Mouse (Mus musculus) activated CD4-positive, CD25-positive, alpha-beta regulatory T cell, adult 4 months (primary cell): ENCODE results near the gene Rps6kb2. TPM values are rescaled to one million over a fixed set of nuclear protein-coding genes. Genes with fewer than 3 reads are reported as not detected.

Source experiments
- ATAC-seq: one replicate; pipeline ENCODE4 v1.8.0; 2017
- polyA plus RNA-seq, 2 experiments: library from polyadenylated mRNA; unstranded; fragments of 100-300 nt; shearing (Covaris generic); gene quantifications; one replicate each; pipeline ENCODE4 v1.2.1; 2017

Rps6kb2 gene
- polyA plus RNA-seq, 2 experiments from 2014 or later = 21.9 to 25.0 TPM

- peak; percentile 78 for ATAC-seq
These were observed 8.5 kb downstream of the Rps6kb2 start for GRCm38 (mm10) chr19:4154437-4155222.

DNA sequence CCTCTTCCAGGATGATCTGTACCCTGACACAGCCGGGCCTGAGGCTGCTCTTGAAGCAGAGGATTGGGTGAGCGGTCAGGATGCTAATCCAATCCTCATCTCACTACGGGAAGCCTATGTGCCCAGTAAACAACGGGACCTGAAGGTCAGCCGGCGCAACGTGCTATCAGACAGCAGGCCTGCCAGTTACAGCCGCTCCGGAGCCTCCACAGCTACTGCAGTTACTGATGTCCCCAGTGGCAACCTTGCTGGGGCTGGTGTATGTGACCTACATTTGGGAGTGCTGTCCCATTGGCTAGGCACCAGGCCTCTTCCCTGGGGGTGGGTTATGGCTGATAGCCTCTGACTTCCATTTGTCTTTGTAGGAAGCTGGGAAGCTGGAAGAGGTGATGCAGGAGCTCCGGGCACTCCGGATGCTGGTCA is 9.9 kb downstream of the Rps6kb2 start, which contains the start of gene Ptprcap:
Ptprcap (plus strand) TSS at position 373 of the 423 bp plus-strand sequence.
- no peak for ATAC-seq

DNA sequence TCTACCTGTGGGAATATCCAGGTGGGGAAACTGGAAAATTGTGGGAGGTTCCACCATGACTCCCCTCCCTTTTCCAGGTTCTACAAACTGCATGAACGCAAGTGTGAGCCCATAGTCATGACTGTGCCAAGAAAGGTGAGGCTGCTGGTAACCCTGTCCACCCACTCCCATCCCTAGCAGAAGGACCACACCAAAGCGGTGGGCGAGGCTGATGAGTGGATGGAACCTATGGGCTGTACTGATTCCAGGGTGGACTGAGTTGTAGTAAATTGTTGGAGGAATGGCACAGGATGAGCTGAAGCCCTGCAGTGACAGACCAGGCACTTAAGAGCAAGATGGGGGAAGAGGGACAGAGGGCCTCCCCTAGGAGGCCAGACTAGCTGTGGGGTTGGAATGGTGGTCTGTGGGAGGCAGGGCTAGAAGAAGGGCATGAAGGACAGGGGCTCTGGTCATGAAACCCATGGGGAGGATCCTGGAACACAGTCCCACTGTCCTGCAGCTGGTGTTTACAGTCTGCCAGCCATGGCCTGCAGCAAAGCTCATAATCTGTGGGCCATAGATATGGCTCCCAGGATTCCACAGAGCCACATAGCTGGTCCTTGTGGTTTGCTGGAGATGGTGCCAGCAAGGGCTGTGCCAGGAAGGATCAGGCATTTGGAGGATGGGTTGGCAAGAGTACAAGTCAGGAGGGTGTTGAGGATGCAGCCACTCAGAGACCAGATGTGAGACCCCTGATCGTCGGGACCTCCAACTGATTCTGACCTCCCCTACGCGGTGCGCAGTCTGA is 10.5 kb downstream of the Rps6kb2 start:
- ATAC-seq = no peak

- no peak for ATAC-seq
These were observed 11.3 kb downstream of the Rps6kb2 start for GRCm38 (mm10) chr19:4151898-4152297.

DNA sequence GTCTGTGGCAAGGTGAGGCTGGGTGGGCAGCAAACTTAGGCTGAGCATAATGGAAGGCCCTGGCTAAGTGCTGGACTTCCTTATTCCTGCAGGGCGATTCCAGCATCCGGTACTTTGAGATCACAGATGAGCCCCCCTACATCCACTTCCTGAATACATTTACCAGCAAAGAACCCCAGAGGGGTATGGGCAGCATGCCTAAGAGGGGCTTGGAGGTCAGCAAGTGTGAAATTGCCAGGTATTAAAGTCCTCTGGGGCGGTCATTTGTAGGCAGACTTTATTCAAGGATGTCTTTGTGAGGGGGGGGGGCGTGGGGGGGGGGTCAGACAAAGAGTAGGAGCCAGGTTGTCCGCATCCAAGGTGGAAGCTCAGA is 11.7 kb downstream of the Rps6kb2 start:
- no peak for ATAC-seq

DNA sequence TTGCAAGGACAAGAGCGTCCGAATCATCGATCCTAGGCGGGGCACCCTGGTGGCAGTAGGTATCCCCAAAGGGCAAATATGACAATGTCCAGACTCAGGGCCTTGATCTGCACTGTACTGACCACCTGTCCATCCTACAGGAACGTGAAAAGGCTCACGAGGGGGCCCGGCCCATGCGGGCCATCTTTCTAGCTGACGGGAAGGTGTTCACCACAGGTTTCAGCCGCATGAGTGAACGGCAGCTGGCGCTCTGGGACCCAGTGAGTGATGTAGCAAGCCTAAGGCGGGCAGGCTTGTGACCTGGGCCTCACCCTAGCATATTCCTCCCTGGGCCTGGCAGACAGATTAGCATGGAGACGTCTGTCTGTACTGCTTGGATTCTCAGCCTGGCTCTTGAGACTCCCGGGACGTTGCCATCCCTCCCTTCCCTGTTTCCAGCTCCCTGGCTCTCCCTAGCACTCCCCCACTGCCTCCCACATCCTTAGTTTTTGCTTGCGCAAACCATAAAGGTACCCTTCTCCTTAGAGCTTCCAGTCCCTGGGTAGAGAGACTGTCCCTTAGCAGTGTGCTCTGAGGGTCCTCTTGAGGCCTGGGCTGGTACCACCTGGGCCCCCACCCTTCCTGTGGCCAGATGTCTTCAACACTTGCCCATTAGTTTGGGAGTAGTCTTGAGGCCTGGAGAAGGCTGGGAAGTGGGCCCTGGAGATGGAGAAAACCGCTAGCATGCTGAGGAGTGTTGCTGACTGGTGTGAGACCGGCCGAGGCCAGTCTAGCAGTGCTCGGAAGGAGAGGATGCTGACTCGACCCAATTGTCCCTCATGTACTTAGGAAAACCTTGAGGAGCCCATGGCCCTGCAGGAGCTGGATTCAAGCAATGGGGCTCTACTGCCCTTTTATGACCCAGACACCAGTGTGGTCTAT is 12.3 kb downstream of the Rps6kb2 start:
- no peak for ATAC-seq

GRCm38 (mm10) chr19:4149764-4150461 is 13.2 kb downstream of the Rps6kb2 start:
- ATAC-seq = no peak

- ATAC-seq = no peak
These were observed 13.9 kb downstream of the Rps6kb2 start for GRCm38 (mm10) chr19:4149283-4149682.

- ATAC-seq = no peak
These were observed 14.3 kb downstream of the Rps6kb2 start for GRCm38 (mm10) chr19:4148819-4149218.

GRCm38 (mm10) chr19:4148491-4148806 is 14.7 kb downstream of the Rps6kb2 start, which contains the start of gene Coro1b:
TSS of gene Coro1b (plus strand) at chr19:4148619.
- peak; percentile 98 for ATAC-seq

GRCm38 (mm10) chr19:4147782-4148490 is 15.2 kb downstream of the Rps6kb2 start:
- ATAC-seq = peak; percentile 13

- no peak for ATAC-seq
These were observed 16.1 kb downstream of the Rps6kb2 start for GRCm38 (mm10) chr19:4147022-4147405.

GRCm38 (mm10) chr19:4146366-4147021 is 16.7 kb downstream of the Rps6kb2 start:
- no peak for ATAC-seq

- no peak for ATAC-seq
These were observed 17.2 kb downstream of the Rps6kb2 start for GRCm38 (mm10) chr19:4145936-4146335.

DNA sequence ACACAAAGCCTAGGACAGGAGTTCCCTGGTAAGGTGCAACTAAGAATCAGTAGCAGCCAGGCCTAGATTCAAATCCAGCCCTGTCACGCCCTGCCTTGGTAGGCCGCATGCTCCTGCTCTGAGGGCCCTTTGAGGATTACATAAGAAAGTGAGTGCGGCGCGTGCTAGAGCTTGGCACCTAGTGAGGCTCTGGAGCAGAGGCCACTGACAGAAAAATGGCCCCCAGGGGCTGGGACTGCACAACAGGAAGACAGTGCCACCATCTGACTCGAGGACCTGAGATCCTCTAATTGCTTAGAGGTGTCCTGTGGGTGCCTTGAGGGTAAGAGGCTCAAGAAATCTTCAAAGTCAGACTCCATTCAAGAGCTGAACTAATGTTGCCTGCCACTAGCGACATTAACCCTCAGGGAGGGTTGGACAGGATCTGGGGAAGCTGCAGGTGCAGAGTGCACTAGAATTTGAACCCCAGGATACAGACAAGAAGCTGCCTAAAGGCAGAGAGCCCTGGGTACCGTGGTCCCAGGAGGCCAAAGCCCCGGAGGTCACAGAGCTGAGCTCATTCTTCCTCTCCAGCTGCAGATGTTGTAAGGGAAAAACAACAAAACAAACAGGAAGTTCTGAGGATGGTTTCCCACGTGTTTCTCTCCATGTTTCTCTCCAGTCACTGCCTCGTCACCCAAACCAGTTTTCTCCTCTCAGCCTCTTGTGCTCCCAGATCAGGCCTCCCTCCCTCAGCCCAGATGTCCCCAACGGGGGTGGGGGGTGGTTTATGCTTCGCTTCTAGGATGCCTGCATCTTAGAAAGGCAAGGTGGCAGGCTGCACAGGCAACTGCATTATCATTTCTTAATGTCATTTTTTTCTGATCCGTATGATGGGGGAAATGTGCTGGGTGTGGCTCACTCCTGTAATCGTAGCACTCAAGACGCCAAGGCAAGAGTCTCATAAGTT is 18.3 kb downstream of the Rps6kb2 start:
- ATAC-seq = no peak

DNA sequence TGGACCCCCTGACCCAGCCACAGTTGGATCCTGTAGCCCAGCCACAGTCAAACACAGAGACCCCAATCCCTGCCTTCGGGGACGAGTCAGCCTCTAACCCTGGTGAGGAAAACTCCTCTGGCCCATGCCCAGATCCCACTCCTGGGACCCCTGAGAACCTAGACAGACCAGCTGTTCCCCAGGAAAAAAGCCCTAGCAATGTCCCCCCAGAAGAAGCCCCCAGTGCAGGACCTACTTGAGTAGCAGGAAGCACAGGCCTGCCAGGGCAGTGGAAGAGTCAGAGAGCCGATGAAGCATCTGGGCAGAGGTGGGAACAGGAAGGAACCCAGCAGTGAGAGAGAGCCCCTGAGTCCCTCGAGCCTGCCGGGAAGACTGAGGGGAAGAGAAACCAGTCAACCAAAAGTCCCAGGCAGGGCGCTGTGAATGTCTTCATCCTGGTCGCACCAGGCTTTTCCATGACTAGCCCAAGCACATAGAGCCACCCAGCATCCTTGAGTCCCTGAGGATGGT is 19.3 kb downstream of the Rps6kb2 start, which contains the start of gene Cabp4:
Cabp4 (minus strand) TSS at position 275 of the 510 bp plus-strand sequence.
- no peak for ATAC-seq

GRCm38 (mm10) chr19:4142416-4143173 is 20.6 kb downstream of the Rps6kb2 start:
- no peak for ATAC-seq

GRCm38 (mm10) chr19:4140147-4140546 is 23.0 kb downstream of the Rps6kb2 start:
- no peak for ATAC-seq

DNA sequence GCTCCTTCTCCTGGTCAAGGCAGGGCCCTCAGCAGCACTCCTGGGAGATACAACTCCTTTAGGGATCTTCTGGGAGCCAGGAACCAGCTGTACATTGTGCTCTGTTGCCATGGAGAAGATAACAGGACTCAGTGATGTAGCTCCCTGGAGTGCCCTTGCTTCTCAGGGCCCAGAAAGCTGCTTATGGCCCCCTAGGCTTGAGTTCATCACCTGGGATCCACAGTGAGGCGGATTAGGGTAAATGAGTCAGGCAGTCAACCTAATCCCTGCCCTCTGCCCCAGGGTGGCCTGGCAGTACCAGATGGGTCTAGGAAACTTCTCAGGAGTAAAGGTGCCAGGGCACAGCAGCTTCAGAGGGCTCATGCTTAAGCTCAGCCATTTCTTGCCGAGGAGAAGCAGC is 23.7 kb downstream of the Rps6kb2 start, which contains the start of gene Gpr152:
Gpr152 (plus strand) TSS at position 342 of the 400 bp plus-strand sequence.
- no peak for ATAC-seq
